Mouse (Mus musculus): ENCODE measurements around the gene Pcx. TPM values are rescaled to one million over a fixed set of nuclear protein-coding genes. Genes with fewer than 3 reads are reported as not detected.

The Pcx gene
- total RNA-seq, 2 experiments from 2014 or later, result 56.9 to 66.3 TPM

DNA sequence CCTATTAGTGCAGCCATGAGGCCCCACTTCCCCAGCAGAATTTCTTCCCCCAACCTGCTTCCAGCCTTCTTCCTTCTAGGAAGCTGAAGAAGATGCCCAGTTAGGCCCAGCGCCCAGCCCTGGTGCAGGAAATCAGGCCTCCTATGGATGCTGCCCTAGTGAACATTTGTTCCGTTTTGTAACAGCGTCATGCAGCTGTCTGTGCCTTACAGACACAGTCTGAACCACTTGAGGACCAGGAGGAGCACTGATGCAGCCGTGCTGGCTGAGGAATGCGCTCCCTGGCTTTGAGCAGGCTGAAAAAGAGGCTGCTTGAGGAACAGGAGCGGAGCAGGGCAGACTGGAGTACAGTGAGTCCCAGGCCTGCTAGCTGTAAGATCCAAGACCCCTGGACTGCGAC, 15.6 kb upstream of the Pcx start:
- intact Hi-C loops (cut with DNase I), result loop anchor here (5.0 kb wide), 1 partner anchor 248 kb away; no protein-coding TSS in a partner anchor
- no peak for DNase-seq (ENCODE audit: low spot score in 2 of 2)

DNA sequence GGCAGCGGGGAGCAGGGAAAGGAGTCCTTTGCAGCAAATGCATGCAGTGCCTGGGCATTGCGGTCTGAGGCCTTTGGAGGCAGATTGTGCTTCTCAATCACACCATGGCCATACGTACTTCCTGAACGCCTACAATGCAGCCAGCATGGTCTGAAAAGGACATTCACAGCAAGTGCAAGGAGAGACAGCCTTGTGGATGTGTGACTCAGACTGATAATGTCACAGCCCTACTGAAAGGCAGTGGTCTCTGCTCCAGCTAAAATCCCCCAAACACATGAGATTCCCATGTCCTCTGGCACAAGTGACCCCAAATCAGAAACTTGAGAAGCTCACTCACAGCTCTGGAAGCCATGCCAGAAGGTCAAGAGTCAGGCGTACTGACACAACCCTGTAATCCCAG, 14.5 kb upstream of the Pcx start:
- no peak for DNase-seq (ENCODE audit: low spot score in 2 of 2)
- intact Hi-C loops (cut with DNase I), result loop anchor here (2.0 to 5.0 kb wide), 2 partner anchors 119 to 246 kb away; partner anchors contain the start of gene Lrfn4

DNA sequence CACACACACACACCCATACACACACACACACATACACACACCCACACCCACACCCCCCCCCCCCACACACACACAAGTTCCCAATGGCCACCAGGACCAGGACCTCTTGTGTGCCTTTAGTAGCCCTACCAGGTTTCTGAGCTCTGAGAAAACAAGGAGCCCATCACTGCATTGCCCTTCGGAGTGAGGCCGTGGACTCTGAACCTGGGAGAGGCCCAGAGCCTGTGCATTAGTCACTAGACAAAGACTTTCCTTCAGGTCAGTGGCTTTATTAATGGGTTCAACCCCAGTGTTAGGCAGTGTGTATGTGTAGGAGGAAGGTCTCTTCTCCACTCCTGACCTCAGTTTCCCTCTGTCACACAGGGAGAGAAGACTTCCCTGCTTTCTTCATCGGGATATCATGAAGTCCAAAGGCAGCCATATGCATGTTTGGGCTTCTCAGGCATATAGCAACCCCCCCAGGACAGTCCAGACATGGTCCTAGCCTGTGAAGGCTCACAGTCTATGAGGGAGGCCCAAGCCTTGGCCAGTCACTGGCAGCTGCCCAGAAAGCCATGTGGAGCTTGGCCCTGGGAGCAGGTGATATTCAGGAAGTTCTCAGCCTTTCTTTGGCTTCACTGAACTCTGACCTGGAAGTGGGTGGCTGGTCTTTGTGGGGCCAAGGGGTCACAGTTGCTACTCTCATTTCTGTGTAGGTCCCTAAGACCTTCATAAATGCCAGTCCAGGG, 13.6 kb upstream of the Pcx start:
- DNase-seq (ENCODE audit: low spot score in 2 of 2), result no peak
- intact Hi-C loops (cut with DNase I), result loop anchor here (2.0 to 5.0 kb wide), 2 partner anchors 118 to 246 kb away; partner anchors contain the start of gene Lrfn4

GRCm38 (mm10) chr19:4497263-4497973, 12.9 kb upstream of the Pcx start:
- DNase-seq (ENCODE audit: low spot score in 2 of 2), result peak; percentile 65 to 74
- intact Hi-C loops (cut with DNase I), result loop anchor here (2.0 to 5.0 kb wide), 2 partner anchors 117 to 245 kb away; partner anchors contain the start of gene Lrfn4

- intact Hi-C loops (cut with DNase I), result loop anchor here (5.0 kb wide), 1 partner anchor 244 kb away; no protein-coding TSS in a partner anchor
- no peak for DNase-seq (ENCODE audit: low spot score in 2 of 2)
These were observed 12.0 kb upstream of the Pcx start, which contains the start of gene 2010003K11Rik for GRCm38 (mm10) chr19:4498062-4498933. Gene 2010003K11Rik (minus strand): TSS chr19:4498583.

DNA sequence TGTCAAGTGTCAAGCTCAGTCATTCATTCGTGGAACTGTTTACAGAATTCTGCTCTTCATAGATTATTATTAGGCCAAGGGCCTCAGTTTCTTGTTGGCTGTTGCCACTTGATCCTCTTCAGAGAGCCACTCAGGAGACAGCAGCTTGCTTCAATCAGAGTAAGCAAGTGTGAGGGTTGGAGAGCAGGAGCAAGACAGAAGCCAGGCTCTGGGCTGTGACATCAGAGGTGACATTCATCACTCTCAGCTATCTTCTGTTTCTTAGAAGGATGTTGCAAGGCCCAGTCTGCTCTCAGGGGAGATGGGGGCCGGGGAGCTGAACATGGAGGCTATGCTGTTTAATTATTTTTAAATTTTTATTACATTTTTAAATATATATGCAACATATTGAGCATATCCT, 7.6 kb upstream of the Pcx start:
- intact Hi-C loops (cut with DNase I), result no loop called here
- DNase-seq (ENCODE audit: low spot score in 2 of 2), result no peak

DNA sequence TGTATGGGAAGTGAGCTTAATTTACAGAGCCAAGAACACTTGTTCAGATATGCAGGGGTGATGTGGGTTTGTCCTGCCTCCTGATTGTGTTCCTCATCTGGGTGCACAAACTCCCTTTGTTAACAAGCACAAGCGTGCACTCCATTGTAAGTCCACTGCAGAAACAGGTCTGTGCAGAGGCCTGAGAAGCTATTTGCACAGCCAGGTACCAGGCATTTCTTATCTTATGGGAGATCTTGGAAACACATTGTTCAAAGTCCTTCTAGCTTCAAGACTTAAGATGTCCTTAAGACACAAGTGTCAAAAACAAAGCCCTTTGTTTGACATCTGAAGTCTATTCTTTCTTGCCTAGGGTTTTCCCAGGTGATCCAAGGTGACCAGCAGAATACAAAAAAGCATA, 5.4 kb upstream of the Pcx start:
- DNase-seq (ENCODE audit: low spot score in 2 of 2), result no peak
- intact Hi-C loops (cut with DNase I), result no loop called here

GRCm38 (mm10) chr19:4507746-4508145, 2.5 kb upstream of the Pcx start:
- intact Hi-C loops (cut with DNase I), result no loop called here
- DNase-seq (ENCODE audit: low spot score in 2 of 2), result no peak

GRCm38 (mm10) chr19:4511116-4511841, 1.0 kb downstream of the Pcx start:
- intact Hi-C loops (cut with DNase I), result no loop called here

DNA sequence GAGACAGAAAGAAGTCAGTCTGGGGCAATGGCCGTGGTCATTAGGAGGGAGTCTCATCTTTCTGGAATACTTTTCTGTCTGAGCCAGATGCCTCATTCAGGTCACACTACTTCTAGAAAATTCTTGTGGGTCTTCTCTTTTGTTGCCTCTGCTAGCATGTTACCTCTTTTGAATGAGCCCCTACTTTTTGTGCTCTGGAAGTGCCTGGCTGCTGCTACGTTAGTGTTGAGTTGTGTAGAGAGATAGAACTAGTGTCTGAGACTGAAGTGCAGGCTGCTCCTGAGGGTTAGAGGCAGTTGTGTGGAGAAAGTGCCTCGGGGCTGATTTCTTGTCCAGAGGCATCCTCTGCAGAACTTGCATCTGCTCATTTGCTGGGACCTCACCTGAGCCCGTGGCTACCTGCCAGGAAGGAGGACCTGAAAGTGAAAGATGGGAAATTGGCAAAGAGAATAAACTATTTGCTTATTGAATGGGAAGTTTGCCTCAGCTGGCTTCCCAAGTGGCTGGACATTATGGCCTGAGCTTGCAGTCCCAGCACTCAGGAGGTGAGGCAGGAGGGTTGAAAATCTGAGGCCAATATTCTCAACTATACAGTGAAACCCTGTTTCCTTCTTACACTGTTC, 3.1 kb downstream of the Pcx start:
- intact Hi-C loops (cut with DNase I), result no loop called here
- DNase-seq (ENCODE audit: low spot score in 2 of 2), result no peak

More at GRCm38 (mm10) chr19:4511116-4511841, 1.0 kb downstream of the Pcx start:
- no peak for DNase-seq (ENCODE audit: low spot score in 2 of 2)

- DNase-seq (ENCODE audit: low spot score in 2 of 2), result no peak
- intact Hi-C loops (cut with DNase I), result no loop called here
These were observed 5.5 kb downstream of the Pcx start for GRCm38 (mm10) chr19:4515746-4516145.

DNA sequence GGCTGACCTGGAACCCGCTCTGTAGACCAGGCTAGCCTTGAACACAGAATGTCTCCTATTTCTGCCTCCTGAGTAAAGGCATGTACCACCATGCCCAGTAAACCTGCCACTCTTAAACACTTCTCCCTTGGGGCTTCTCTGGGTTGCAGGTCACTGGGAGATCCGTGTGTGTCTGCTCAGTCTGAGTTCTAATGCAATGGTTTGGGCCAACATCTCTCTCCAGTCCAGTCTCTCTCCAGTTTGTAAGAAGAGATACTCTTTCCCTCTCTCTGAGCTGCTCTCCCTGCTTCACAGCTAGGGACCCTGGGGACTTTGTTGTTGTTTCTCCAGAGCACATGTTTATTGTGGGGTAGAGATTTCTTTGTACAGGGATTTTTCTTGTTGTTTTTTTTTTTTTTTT, 6.0 kb downstream of the Pcx start:
- no peak for DNase-seq (ENCODE audit: low spot score in 2 of 2)
- intact Hi-C loops (cut with DNase I), result no loop called here

- intact Hi-C loops (cut with DNase I), result no loop called here
- DNase-seq (ENCODE audit: low spot score in 2 of 2), result no peak
These were observed 7.2 kb downstream of the Pcx start for GRCm38 (mm10) chr19:4517483-4517882.

DNA sequence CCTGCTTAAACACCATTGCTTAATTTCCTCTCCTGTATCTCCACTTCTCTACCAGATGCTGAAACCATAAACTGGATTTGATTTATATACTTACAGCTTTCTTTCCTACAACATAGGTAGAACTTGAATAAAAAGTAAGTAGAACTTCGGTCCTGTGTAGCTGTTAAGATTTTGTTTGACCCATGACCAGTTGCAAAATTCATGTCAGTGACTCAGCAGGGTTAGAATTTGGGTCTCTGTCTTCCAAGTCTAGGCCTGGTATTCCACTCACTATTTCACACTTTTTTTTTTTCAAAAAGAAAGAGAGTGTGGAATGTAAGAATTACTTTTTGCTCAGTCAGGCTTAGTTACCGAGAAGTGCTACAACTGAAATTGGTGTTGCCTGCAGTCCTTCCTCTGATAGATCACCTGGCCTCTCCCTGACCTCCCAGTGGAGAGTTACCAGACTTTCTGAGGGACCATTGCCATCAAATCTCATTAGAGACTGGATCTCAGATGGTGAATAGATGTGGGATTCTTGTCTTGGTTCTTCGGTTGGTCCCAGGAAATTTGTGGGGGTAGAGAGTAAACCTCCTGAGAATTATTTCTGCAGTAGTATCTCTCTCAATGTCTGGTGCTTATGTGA, 11.3 kb downstream of the Pcx start:
- DNase-seq (ENCODE audit: low spot score in 2 of 2), result no peak
- intact Hi-C loops (cut with DNase I), result no loop called here

DNA sequence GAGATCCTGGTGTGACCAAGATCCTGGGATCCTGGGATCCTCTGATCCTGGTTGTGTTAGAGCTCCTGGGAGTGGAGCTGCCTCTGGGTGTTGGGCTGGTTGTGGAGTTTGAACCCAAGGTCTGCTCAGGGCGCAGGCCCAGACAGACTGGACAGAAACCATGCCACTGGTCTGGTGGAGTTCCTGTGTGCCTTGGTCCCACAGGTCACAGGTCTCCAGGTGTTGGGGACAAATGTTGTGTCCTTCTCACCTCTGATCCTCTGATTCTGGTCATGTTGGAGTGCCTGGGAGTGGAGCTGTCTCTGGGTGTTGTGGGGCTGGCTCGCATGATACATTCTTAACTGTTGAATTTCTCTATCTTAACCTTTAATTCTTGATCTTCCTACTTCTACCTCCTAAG, 24.4 kb downstream of the Pcx start:
- DNase-seq (ENCODE audit: low spot score in 2 of 2), result no peak
- intact Hi-C loops (cut with DNase I), result no loop called here

- DNase-seq (ENCODE audit: low spot score in 2 of 2), result no peak
- intact Hi-C loops (cut with DNase I), result no loop called here
These were observed 25.6 kb downstream of the Pcx start for GRCm38 (mm10) chr19:4535922-4536321.

- no peak for DNase-seq (ENCODE audit: low spot score in 2 of 2)
- intact Hi-C loops (cut with DNase I), result no loop called here
These were observed 26.3 kb downstream of the Pcx start for GRCm38 (mm10) chr19:4536606-4537005.

DNA sequence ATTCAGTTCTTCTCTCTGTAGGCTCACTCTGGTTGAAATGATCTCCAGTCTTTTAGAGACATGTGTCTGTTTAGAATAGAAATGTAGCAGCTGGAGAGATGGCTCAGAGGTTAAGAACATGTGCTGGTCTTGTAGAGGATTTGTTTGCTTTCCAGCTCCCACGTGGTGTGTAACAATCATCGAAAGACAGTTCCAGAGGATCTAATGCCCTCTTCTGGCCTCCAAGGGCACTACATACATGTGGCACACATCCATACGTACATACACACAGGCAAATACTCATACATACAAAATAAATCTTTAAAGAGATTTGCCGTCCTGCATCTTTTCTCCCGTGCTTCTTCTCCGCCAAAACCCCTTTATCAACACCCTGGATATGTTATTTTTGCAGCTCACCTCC, 30.0 kb downstream of the Pcx start:
- intact Hi-C loops (cut with DNase I), result no loop called here
- no peak for DNase-seq (ENCODE audit: low spot score in 2 of 2)

Data from left cerebral cortex, postnatal 25 days (tissue).